Mouse (Mus musculus): ENCODE data around the gene Lrrc7.

DNA sequence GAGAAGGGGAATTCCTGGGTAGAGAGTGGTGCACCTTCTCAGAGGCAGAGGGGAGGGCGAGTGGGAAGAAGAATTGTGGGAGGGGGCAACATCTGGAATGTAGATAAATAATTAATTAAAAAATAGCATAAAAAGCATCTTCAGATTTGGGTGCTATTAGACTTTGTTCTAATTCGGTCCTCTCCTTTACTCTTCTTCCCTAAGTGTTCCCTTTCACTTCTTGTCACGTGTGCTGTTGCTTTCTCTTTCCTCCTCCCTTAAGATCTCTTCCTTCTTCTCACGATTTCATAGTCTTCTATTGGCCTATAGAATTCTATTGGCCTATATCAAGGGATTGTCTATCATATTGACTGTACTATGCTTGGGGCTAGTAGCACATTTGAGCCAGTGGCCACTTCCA lies 398.9 kb downstream of the Lrrc7 start:
- TF ChIP-seq CTCF (IDR thresholded peaks at IDR 0.05; ENCODE audit: insufficient read depth, low read depth, low read length): no peak
- no peak for TF ChIP-seq POLR2A (IDR thresholded peaks at IDR 0.05; ENCODE audit: insufficient read depth, low read depth, low read length)

Measured in olfactory bulb, adult 2 months (tissue).